Mouse (Mus musculus) embryonic facial prominence, embryonic 11.5 days (tissue): Measurements from ENCODE around the gene Rab3ip. TPM values are rescaled to one million over a fixed set of nuclear protein-coding genes. Genes with fewer than 3 reads are reported as not detected.

Experiments used
- ATAC-seq: fragments of 200-750 bp; cut with Nextera tagmentation; replicated peaks from 2 replicates; pipeline ENCODE4 v1.8.0; 2017; ENCODE audit warnings: low read depth; ENCODE audit not compliant: insufficient number of reproducible peaks, low FRiP score, low TSS enrichment
- DNase-seq: peaks from one replicate; pipeline ENCODE4 v3.0.0-alpha.2; 2015; ENCODE audit warnings: low spot score
- H3K27ac ChIP-seq: fragments of 300-500 bp; sonication (generic); replicated peaks from 2 replicates; pipeline ENCODE4 v1.5.1; 2014; ENCODE audit warnings: mild to moderate bottlenecking, low read depth, low read length, control low read depth
- H3K27me3 ChIP-seq: fragments of 300-500 bp; sonication (generic); 2 replicates; pipeline ENCODE4 v1.6.1; 2014; ENCODE audit warnings: mild to moderate bottlenecking, low read length, moderate library complexity, mixed read lengths; ENCODE audit not compliant: control insufficient read depth, insufficient read depth
- H3K36me3 ChIP-seq: fragments of 300-500 bp; sonication (generic); replicated peaks from 2 replicates; pipeline ENCODE4 v1.6.1; 2014; ENCODE audit warnings: low read depth, mild to moderate bottlenecking, low read length, moderate library complexity, mixed read lengths; ENCODE audit not compliant: control insufficient read depth, insufficient read depth
- H3K4me1 ChIP-seq: fragments of 300-500 bp; sonication (generic); 2 replicates; pipeline ENCODE4 v1.6.1; 2014; ENCODE audit warnings: low read length, mixed read lengths; ENCODE audit not compliant: control insufficient read depth, insufficient read depth
- H3K4me2 ChIP-seq: fragments of 300-500 bp; sonication (generic); 2 replicates; pipeline ENCODE4 v1.6.1; 2014; ENCODE audit warnings: low read depth, mild to moderate bottlenecking, control low read depth, low read length, moderate library complexity
- H3K4me3 ChIP-seq: fragments of 300-500 bp; sonication (generic); 2 replicates; pipeline ENCODE4 v1.5.1; 2014; ENCODE audit warnings: low read depth, low read length, control low read depth
- H3K9ac ChIP-seq: fragments of 300-500 bp; sonication (generic); replicated peaks from 2 replicates; pipeline ENCODE4 v1.6.1; 2014; ENCODE audit warnings: mild to moderate bottlenecking, control low read depth, low read length
- H3K9me3 ChIP-seq: fragments of 300-500 bp; sonication (generic); replicated peaks from 2 replicates; pipeline ENCODE4 v1.6.1; 2016; ENCODE audit warnings: mild to moderate bottlenecking, low read length, inconsistent platforms, mixed read lengths; ENCODE audit not compliant: control insufficient read depth
- WGBS: fragments of 180-500 bp; shearing (Covaris S2); extraction: QIAGEN DNeasy Blood & Tissue Kit; methylation state at CpG from one replicate; pipeline ENCODE4 v1.1.7; 2014; 5-methylcytosine and 5-hydroxymethylcytosine counted together
- polyA plus RNA-seq: library from polyadenylated mRNA; unstranded; fragments of >200 nt; fragmentation: Nextera tagmentation; extraction: Ambion mirVana; gene quantifications from 2 replicates; pipeline ENCODE4 v1.2.1, GENCODE M21; 2014

Gene Rab3ip
- polyA plus RNA-seq, 1 experiment from 2014 or later: 38.9 TPM

DNA sequence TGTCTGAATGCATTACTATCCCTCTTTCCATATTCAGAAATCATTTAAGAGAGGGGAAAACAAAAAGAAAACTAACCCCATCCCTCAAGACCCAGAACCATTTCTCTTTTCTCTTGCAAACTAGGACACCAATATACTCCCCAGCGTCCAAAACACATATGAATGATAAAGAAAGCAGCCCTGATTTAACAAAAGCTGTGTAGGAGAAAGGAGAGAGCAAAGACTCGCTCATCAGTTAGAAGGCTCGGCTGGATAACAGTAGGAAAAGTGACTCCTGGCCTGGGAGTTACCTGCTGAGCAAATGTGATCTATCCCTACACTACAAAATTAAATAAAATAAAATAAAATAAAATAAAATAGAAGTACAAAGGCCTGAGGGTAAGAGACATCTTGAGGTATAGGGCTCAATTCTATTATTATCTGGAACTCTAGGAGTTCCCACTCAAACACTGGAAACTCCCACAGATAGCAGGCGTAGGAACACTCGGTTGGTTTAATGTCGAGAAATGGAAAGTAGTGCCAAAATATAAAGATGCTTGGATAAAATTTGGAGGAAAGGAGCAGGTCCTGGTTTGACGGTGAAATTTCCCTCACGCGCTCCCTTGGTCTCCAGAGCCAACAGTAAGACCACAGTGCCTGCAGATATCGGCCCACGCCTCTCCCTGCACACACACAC lies 6.1 kb upstream of the Rab3ip start:
- no peak overlapping the region for H3K4me3 ChIP-seq
- H3K27ac ChIP-seq: no peak overlapping the region
- H3K27me3 ChIP-seq: no peaks in the 10 kb centered on the region
- H3K36me3 ChIP-seq: no peaks in the 10 kb centered on the region
- no peak overlapping the region for H3K9ac ChIP-seq
- DNase-seq: no peak
- H3K9me3 ChIP-seq: no peaks in the 10 kb centered on the region
- 87% methylated on average over 11 of the region's 11 CpGs for WGBS
- no peak for ATAC-seq
- H3K4me2 ChIP-seq: no peak overlapping the region
- H3K4me1 ChIP-seq: no peaks in the 10 kb centered on the region

DNA sequence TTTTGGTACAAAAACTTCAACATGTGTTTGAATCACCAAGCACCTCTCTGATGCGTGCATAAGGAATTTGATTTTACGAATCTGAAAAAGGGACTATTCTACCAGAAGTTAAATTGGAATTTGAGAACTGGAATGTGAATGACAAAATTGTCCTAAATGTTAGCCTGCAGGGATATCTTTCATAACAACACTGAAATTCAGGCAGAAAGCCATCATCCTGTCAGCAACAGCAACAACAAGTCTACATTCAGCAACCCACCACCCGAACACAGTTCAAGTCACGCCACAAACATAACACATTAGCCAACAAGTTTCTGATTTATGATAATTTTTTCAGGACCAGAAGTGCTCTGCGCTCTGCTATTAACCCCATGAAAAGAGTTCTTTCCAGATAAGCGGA lies 4.6 kb upstream of the Rab3ip start:
- Histone ChIP-seq H3K9ac (no peak overlapping the region), H3K27me3 (no peaks in the 10 kb centered on the region), H3K9me3 (no peaks in the 10 kb centered on the region), H3K4me3 (no peak overlapping the region), H3K4me1 (no peaks in the 10 kb centered on the region), H3K27ac (no peak overlapping the region), H3K4me2 (no peak overlapping the region), H3K36me3 (no peaks in the 10 kb centered on the region)
- WGBS: 93% methylated on average over 6 of the region's 6 CpGs
- ATAC-seq (no peak), DNase-seq (no peak)

DNA sequence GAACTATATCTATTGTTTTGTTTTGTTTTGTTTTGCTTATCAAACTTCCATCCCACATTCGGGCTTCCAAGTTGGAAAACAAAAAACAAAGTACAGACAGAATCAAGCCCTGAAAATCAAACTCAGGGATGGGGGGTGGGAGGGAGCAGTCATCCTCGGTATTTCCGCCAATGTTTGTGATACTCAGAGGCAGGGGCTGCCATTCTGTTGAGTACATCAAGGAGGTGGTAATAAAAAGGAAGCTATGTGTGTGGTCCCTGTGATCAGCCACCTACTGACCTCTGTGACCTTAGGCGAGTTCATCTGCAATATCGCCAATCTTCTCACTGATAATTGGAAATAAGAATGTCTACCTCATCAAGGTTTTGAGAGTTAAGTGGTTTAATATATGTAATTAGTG lies 317 bp upstream of the Rab3ip start:
- Histone ChIP-seq H3K4me1 (no peaks in the 10 kb centered on the region), H3K27ac (no peak overlapping the region), H3K27me3 (no peaks in the 10 kb centered on the region), H3K9ac (no peak overlapping the region), H3K9me3 (no peaks in the 10 kb centered on the region), H3K4me2 (no peak overlapping the region; the same call in 1 of the 2 replicates), H3K4me3 (peak overlapping the region; percentile 78; the same call in 1 of the 2 replicates), H3K36me3 (no peaks in the 10 kb centered on the region)
- 18% methylated on average over 5 of the region's 5 CpGs for WGBS
- DNase-seq (no peak), ATAC-seq (no peak)

DNA sequence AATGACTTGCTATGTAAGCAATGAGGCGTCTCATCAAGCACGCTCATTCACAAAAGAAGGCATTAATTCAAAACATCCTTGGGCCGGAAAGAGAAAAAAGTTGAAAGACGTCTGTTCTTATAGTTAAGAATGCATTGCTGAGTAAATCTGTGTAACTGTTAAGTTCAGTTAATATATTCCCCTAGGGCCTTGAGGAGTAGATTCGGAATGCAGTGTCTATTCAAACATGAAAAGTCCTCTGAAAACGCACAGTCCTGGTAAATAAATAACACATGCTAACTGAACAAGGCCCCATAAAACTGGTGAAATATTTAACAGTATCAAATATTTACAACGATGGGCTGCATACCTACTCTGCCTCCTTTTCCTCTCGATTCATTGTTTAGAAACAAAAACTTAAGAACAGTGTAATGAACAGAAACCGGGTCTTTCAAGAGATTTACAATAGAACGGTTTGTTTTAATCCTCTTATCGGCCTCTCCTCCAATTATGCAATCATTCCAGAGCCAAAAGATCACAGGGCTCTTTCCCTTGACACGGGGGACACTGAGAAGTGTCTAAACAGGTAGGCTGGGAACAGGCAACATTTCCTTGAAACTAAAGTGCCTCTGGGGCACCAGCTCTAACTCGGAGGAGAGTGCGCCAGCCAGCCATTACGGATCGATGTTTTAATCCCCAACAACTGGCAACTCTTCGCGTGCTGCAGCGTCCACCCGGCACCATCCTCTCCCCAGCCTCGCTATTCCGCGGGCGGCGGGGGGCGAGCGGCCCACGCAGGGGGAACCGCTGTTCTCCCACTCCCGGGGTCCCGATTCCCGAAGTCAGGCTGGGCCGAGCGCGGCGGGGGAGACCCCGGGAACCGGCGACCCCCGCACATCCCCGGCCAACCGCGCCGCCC lies 1.2 kb downstream of the Rab3ip start:
- WGBS: under 1% methylated on average over 33 of the region's 44 CpGs
- Histone ChIP-seq H3K27ac (peak overlapping the region; percentile 72), H3K9ac (peak overlapping the region; percentile 82), H3K4me2 (peak overlapping the region; percentile 82), H3K4me3 (peak overlapping the region; percentile 78), H3K9me3 (no peaks in the 10 kb centered on the region), H3K27me3 (no peaks in the 10 kb centered on the region), H3K36me3 (no peaks in the 10 kb centered on the region), H3K4me1 (no peaks in the 10 kb centered on the region)
- ATAC-seq (peak; percentile 30), DNase-seq (peak; percentile 58)

DNA sequence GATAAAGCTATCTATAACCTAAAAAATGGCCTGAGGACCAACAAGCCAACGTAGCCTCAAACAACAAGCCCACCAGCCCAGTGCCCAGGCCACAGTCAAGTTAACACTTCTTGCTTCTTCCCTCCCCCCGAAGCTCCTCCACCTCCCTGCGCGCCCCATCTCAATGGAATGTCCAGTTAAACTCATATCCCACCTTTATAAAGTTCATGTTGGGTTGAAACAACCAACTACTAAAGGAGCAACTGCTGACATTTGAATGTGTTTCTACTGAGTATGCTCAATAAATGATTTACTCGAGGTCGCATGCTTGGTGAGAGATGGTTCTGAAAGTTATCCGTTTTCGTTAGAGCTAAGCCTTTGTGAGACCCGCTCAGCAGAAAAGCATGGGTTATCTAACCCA lies 2.2 kb downstream of the Rab3ip start:
- no peaks in the 10 kb centered on the region for H3K36me3 ChIP-seq
- DNase-seq: no peak
- no peak overlapping the region for H3K27ac ChIP-seq
- no peak overlapping the region for H3K4me3 ChIP-seq
- H3K27me3 ChIP-seq: no peaks in the 10 kb centered on the region
- no peak for ATAC-seq
- no peaks in the 10 kb centered on the region for H3K9me3 ChIP-seq
- H3K4me2 ChIP-seq: peak overlapping the region; percentile 82; the same call in 1 of the 2 replicates
- no peaks in the 10 kb centered on the region for H3K4me1 ChIP-seq
- H3K9ac ChIP-seq: no peak overlapping the region
- 83% methylated on average over 9 of the region's 9 CpGs for WGBS

DNA sequence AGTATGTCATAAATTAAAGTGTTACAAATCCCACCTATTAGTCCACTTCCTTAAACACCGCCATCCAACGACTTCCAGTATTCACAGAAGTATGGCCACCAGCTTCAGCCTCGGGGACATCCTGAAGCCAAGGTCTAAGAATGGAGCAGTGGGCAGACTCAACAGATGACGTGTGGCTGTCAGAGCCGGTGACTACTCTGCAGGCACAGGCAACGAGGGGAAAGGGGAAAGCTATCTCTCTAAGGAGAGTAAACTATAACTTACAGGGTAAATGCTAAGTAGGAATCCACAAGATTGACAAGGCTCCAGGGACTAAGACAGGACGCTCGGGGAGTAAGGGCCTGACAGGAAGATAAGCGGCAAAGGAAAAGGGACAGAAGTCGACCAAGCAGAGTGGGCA lies 5.6 kb downstream of the Rab3ip start:
- H3K4me2 ChIP-seq: no peak overlapping the region
- H3K27me3 ChIP-seq: no peaks in the 10 kb centered on the region
- H3K4me3 ChIP-seq: no peak overlapping the region
- DNase-seq (no peak), ATAC-seq (no peak)
- H3K9ac ChIP-seq: no peak overlapping the region
- WGBS: 75% methylated on average over 10 of the region's 10 CpGs
- no peaks in the 10 kb centered on the region for H3K4me1 ChIP-seq
- no peaks in the 10 kb centered on the region; the same call in 1 of the 2 replicates for H3K36me3 ChIP-seq
- H3K27ac ChIP-seq: no peak overlapping the region
- no peaks in the 10 kb centered on the region for H3K9me3 ChIP-seq

DNA sequence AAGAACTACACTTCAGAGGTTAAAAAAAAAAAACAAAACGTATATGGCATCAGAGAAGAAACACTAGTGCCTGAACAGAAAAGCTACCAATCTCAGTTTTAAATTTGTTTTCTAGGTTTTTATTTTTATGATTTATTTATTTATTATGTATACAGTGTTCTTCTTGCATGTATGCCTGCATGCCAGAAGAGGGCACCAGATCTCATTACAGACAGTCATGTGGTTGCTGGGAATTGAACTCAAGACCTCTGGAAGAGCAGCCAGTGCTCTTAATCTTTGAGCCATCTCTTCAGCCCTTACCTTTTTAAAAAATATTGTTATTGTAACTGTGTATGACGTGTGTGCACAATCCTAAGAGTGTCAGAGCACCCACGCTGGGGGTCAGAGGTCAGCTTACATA lies 6.4 kb downstream of the Rab3ip start:
- no peaks in the 10 kb centered on the region for H3K4me1 ChIP-seq
- 74% methylated on average over 3 of the region's 3 CpGs for WGBS

DNA sequence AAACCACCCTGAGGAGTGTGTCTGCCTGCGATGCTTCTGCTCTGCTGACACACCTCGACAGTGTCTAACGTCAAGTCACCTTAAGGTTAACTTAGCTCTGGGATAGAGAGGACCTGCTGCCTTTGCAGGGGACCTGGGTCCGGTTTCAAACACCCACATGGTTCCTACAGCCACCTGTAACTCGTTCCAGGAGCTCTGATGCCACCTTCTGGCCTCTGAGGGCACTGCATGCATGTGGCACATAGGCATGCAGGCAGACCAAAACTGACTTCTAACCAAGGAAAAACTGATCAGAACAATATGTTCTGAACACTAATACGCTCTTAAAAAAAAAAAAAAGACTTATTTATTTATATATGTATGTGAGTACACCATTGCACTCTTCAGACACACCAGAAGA lies 7.5 kb downstream of the Rab3ip start:
- no peaks in the 10 kb centered on the region for H3K27me3 ChIP-seq
- H3K4me1 ChIP-seq: no peaks in the 10 kb centered on the region
- H3K36me3 ChIP-seq: no peaks in the 10 kb centered on the region; the same call in none of the 2 replicates
- 91% methylated on average over 6 of the region's 6 CpGs for WGBS
- DNase-seq (no peak), ATAC-seq (no peak)
- no peak overlapping the region for H3K4me2 ChIP-seq
- no peak overlapping the region for H3K9ac ChIP-seq
- H3K9me3 ChIP-seq: no peaks in the 10 kb centered on the region
- H3K27ac ChIP-seq: no peak overlapping the region
- no peak overlapping the region for H3K4me3 ChIP-seq

More for the DNA sequence above, 6.4 kb downstream of the Rab3ip start:
- H3K27ac ChIP-seq: no peak overlapping the region
- no peaks in the 10 kb centered on the region; the same call in none of the 2 replicates for H3K36me3 ChIP-seq
- no peak overlapping the region for H3K9ac ChIP-seq
- H3K27me3 ChIP-seq: no peaks in the 10 kb centered on the region
- H3K9me3 ChIP-seq: no peaks in the 10 kb centered on the region
- no peak for DNase-seq
- no peak for ATAC-seq
- no peak overlapping the region for H3K4me2 ChIP-seq
- no peak overlapping the region for H3K4me3 ChIP-seq
